In genomic region chr9:37432026-37432666, GRCm38 (mm10) we compare ENCODE assay signal across 8 mouse cellular contexts. TPM values are rescaled to one million over a fixed set of nuclear protein-coding genes. Genes with fewer than 3 reads are reported as not detected.
DNase-seq lines count a peak whose midpoint lies in the region; ATAC-seq and TF ChIP-seq lines count a peak whose summit lies in the region.

No protein-coding gene starts in this region.

- CTCF ChIA-PET in Patski (lab: Charles Lee): interaction anchor here (0.7 to 3.3 kb wide), 19 partner anchors 16 to 220 kb away, joined by 3 to 39 read pairs (median 4); partner anchors contain the start of genes Siae and Spa17

- intact Hi-C loops in gastrocnemius, adult 2 months (cut with DNase I): no loop called here

- H3K4me3 ChIP-seq in gastrocnemius, adult 2 months: peak overlapping the region; percentile 56
- H3K4me3 ChIP-seq in forebrain, postnatal 0 days (ENCODE audit: low read depth, low read length): peak overlapping the region; percentile 41
- peak overlapping the region; percentile 30 for H3K4me3 ChIP-seq in kidney, embryonic 14.5 days (ENCODE audit: low read length)
- peak overlapping the region; percentile 33 for H3K4me3 ChIP-seq in lung, embryonic 14.5 days (ENCODE audit: low read depth, low read length)

- DNase-seq in gastrocnemius, adult 2 months: peak; percentile 54
- no peak for DNase-seq in gastrocnemius, postnatal 25 days
- DNase-seq in Patski (ENCODE audit: low read depth, low spot score): peak; percentile 19
- peak; percentile 53 for DNase-seq in forebrain, postnatal 0 days
- DNase-seq in lung, embryonic 14.5 days: peak; percentile 75
- DNase-seq in right cerebral cortex, postnatal 10 days (ENCODE audit: low spot score in 2 of 2): peak; percentile 60 to 75
- DNase-seq in thymus, postnatal 0 days (ENCODE audit: low spot score): no peak

- WGBS in forebrain, postnatal 0 days: 1% methylated on average over 17 of the region's 17 CpGs
- WGBS in kidney, embryonic 14.5 days: 1% methylated on average over 16 of the region's 17 CpGs
- 1% methylated on average over 16 of the region's 17 CpGs for WGBS in lung, embryonic 14.5 days

- peaks cover 14% of the 10 kb centered on the region for H3K27me3 ChIP-seq in Patski
- peaks cover 54% of the 10 kb centered on the region for H3K27me3 ChIP-seq in forebrain, postnatal 0 days (ENCODE audit: insufficient read depth, low read length)
- peaks cover 85% of the 10 kb centered on the region for H3K27me3 ChIP-seq in kidney, embryonic 14.5 days (ENCODE audit: control insufficient read depth, insufficient read depth, low read length)
- H3K27me3 ChIP-seq in lung, embryonic 14.5 days (ENCODE audit: insufficient read depth, low read length): peaks cover 79% of the 10 kb centered on the region

- no peaks in the 10 kb centered on the region for H3K9me3 ChIP-seq in forebrain, postnatal 0 days (ENCODE audit: low read length)
- no peaks in the 10 kb centered on the region for H3K9me3 ChIP-seq in kidney, embryonic 14.5 days (ENCODE audit: control insufficient read depth, low read length)
- H3K9me3 ChIP-seq in lung, embryonic 14.5 days (ENCODE audit: low read depth, low read length): no peaks in the 10 kb centered on the region

- peak; percentile 66 for TF ChIP-seq CTCF in gastrocnemius, adult 2 months (IDR thresholded peaks at IDR 0.05)
- TF ChIP-seq CTCF in Patski (IDR thresholded peaks at IDR 0.05): peak; percentile 90
- TF ChIP-seq CTCF in forebrain, postnatal 0 days (IDR thresholded peaks at IDR 0.05; ENCODE audit: low read depth): peak; percentile 70
- peak; percentile 69 for TF ChIP-seq CTCF in lung, embryonic 14.5 days (IDR thresholded peaks at IDR 0.05; ENCODE audit: low read depth)

- POLR2A ChIA-PET in Patski (lab: Charles Lee): no interaction called here

- no peaks in the 10 kb centered on the region for H3K36me3 ChIP-seq in forebrain, postnatal 0 days (ENCODE audit: insufficient read depth)
- no peaks in the 10 kb centered on the region for H3K36me3 ChIP-seq in kidney, embryonic 14.5 days (ENCODE audit: control insufficient read depth, insufficient read depth, low read length)
- H3K36me3 ChIP-seq in lung, embryonic 14.5 days (ENCODE audit: insufficient read depth): no peaks in the 10 kb centered on the region

- H3K9ac ChIP-seq in forebrain, postnatal 0 days: peak overlapping the region; percentile 25; the same call in 1 of the 2 replicates
- no peak overlapping the region for H3K9ac ChIP-seq in kidney, embryonic 14.5 days (ENCODE audit: low read depth, low read length)
- H3K9ac ChIP-seq in lung, embryonic 14.5 days: no peak overlapping the region

- peak; percentile 89 for ATAC-seq in Patski
- peak; percentile 61 for ATAC-seq in forebrain, postnatal 0 days
- ATAC-seq in kidney, embryonic 14.5 days (ENCODE audit: low FRiP score, low TSS enrichment): peak; percentile 69
- ATAC-seq in lung, embryonic 14.5 days (ENCODE audit: insufficient read depth): no peak

- H3K27ac ChIP-seq in gastrocnemius, adult 2 months: no peak overlapping the region
- H3K27ac ChIP-seq in forebrain, postnatal 0 days (ENCODE audit: low read depth, low read length): no peak overlapping the region
- H3K27ac ChIP-seq in kidney, embryonic 14.5 days (ENCODE audit: low read depth, low read length): no peak overlapping the region
- H3K27ac ChIP-seq in lung, embryonic 14.5 days (ENCODE audit: low read depth): no peak overlapping the region

- in situ Hi-C loops in Patski (cut with MboI; ENCODE audit: low pct_unique_long_range_greater_than_20kb): loop anchor here (5.0 kb wide), 1 partner anchor 185 kb away; no protein-coding TSS in a partner anchor

- peak overlapping the region; percentile 85 for H3K4me2 ChIP-seq in forebrain, postnatal 0 days (ENCODE audit: low read depth)
- H3K4me2 ChIP-seq in kidney, embryonic 14.5 days (replicated peaks; ENCODE audit: low read depth, low read length): peak overlapping the region; percentile 37
- peak overlapping the region; percentile 65; the same call in 1 of the 2 replicates for H3K4me2 ChIP-seq in lung, embryonic 14.5 days

- no peaks in the 10 kb centered on the region for H3K4me1 ChIP-seq in forebrain, postnatal 0 days (ENCODE audit: insufficient read depth)
- peaks cover 6% of the 10 kb centered on the region; the same call in 1 of the 2 replicates for H3K4me1 ChIP-seq in kidney, embryonic 14.5 days (ENCODE audit: control insufficient read depth, insufficient read depth, low read length)
- H3K4me1 ChIP-seq in lung, embryonic 14.5 days (ENCODE audit: insufficient read depth): 0 out of 2 replicates have a peak, but pooled peaks cover 3% of the 10 kb centered on the region

RNA-seq across cellular contexts. Expression of gene Robo3, which starts 0.9 kb away (rescaled TPM):
- not detected for total RNA-seq in gastrocnemius, adult 2 months (2021)
- not detected for total RNA-seq in gastrocnemius, postnatal 25 days (2021)
- polyA plus RNA-seq in Patski (2021): 0.28 TPM
- total RNA-seq in forebrain, postnatal 0 days (2014; rRNA removed): 1.2 and 1.9 TPM in 2 replicates
- 0.48 and 1.5 TPM in 2 replicates for polyA plus RNA-seq in forebrain, postnatal 0 days (2015; fragmentation: Nextera tagmentation; extraction: Ambion mirVana)
- polyA plus RNA-seq in kidney, embryonic 14.5 days (2014; fragmentation: Nextera tagmentation; extraction: Ambion mirVana): 0.09 and 0.11 TPM in 2 replicates
- 0.24 and 0.41 TPM in 2 replicates for polyA plus RNA-seq in lung, embryonic 14.5 days (2014; fragmentation: Nextera tagmentation; extraction: Ambion mirVana)
- 0.14 and 0.23 TPM in 2 replicates for polyA plus RNA-seq in thymus, postnatal 0 days (2015; fragmentation: Nextera tagmentation; extraction: Ambion mirVana)

RNA-seq across cellular contexts. Expression of gene Robo4, which starts 30.4 kb away (rescaled TPM):
- 10 to 100 TPM in 1 of 2 experiments, 1 to 10 TPM in 1; 8.6 to 10.6 TPM for total RNA-seq in gastrocnemius, adult 2 months (2021)
- total RNA-seq in gastrocnemius, postnatal 25 days (2021): 1 to 10 TPM; 7.6 to 9.7 TPM
- not detected for polyA plus RNA-seq in Patski (2021)
- 4.1 and 9.6 TPM in 2 replicates for total RNA-seq in forebrain, postnatal 0 days (2014; rRNA removed)
- 3.1 and 3.3 TPM in 2 replicates for polyA plus RNA-seq in forebrain, postnatal 0 days (2015; fragmentation: Nextera tagmentation; extraction: Ambion mirVana)
- 10.5 and 11.9 TPM in 2 replicates for polyA plus RNA-seq in kidney, embryonic 14.5 days (2014; fragmentation: Nextera tagmentation; extraction: Ambion mirVana)
- 22.8 and 25.8 TPM in 2 replicates for polyA plus RNA-seq in lung, embryonic 14.5 days (2014; fragmentation: Nextera tagmentation; extraction: Ambion mirVana)
- polyA plus RNA-seq in thymus, postnatal 0 days (2015; fragmentation: Nextera tagmentation; extraction: Ambion mirVana): 2.5 and 3.4 TPM in 2 replicates

RNA-seq across cellular contexts. Expression of gene Msantd2, which starts 57.0 kb away (rescaled TPM):
- 1 to 10 TPM; 4.0 to 5.1 TPM for total RNA-seq in gastrocnemius, adult 2 months (2021)
- 1 to 10 TPM; 3.0 to 6.6 TPM for total RNA-seq in gastrocnemius, postnatal 25 days (2021)
- 33.1 TPM for polyA plus RNA-seq in Patski (2021)
- 43.3 and 122 TPM in 2 replicates for total RNA-seq in forebrain, postnatal 0 days (2014; rRNA removed)
- 15.3 and 19.5 TPM in 2 replicates for polyA plus RNA-seq in forebrain, postnatal 0 days (2015; fragmentation: Nextera tagmentation; extraction: Ambion mirVana)
- polyA plus RNA-seq in kidney, embryonic 14.5 days (2014; fragmentation: Nextera tagmentation; extraction: Ambion mirVana): 28.5 and 33.2 TPM in 2 replicates
- polyA plus RNA-seq in lung, embryonic 14.5 days (2014; fragmentation: Nextera tagmentation; extraction: Ambion mirVana): 32.4 and 35.7 TPM in 2 replicates
- 15.5 and 16.7 TPM in 2 replicates for polyA plus RNA-seq in thymus, postnatal 0 days (2015; fragmentation: Nextera tagmentation; extraction: Ambion mirVana)

Comparison
In these comparisons a context has a peak if more than half of its experiments do, and no peak if none do; other contexts are left out.
1. DNase-seq: peak in gastrocnemius, adult 2 months (single experiment), Patski (single experiment), forebrain, postnatal 0 days (single experiment), lung, embryonic 14.5 days (single experiment) and right cerebral cortex, postnatal 10 days (2 of 2); none in gastrocnemius, postnatal 25 days (single experiment) and thymus, postnatal 0 days (single experiment).
2. Peak in every context shown above with its lines, with median percentiles within 50 percentile points of each other: H3K4me3 ChIP-seq, CTCF ChIP-seq and H3K4me2 ChIP-seq.